Mouse (Mus musculus) small intestine, adult 10 weeks (tissue): ENCODE data around the gene Frmd6. TPM values are rescaled to one million over a fixed set of nuclear protein-coding genes. Genes with fewer than 3 reads are reported as not detected.

Experiments
- polyA plus RNA-seq: library from polyadenylated mRNA; stranded (reverse); fragments of 350-450 nt; fragmentation: Illumina TruSeq; extraction: RNeasy Lipid Tissue Mini Kit (QIAGEN cat#74804); gene quantifications from one replicate; pipeline ENCODE4 v1.2.3, GENCODE M21; 2014; ENCODE audit warnings: low replicate concordance

The Frmd6 gene
- 7.9 TPM for polyA plus RNA-seq

GRCm38 (mm10) chr12:70824729-70825650, at the start of gene Frmd6:
Gene Frmd6 (plus strand): TSS chr12:70825514.

GRCm38 (mm10) chr12:70937571-70938384, 112.5 kb downstream of the Frmd6 start, which contains the start of gene Actr10:
Gene Actr10 (plus strand): TSS chr12:70937857.

Other genes starting within 250 kb of the Frmd6 start
- gene Actr10, start 112.3 kb downstream of the Frmd6 start, polyA plus RNA-seq, result 155 TPM
- gene Psma3, start 149.1 kb downstream of the Frmd6 start, polyA plus RNA-seq, result 888 TPM
- gene Arid4a, start 190.5 kb downstream of the Frmd6 start, polyA plus RNA-seq, result 30.0 TPM